Mouse (Mus musculus) splenic B cell, adult 2 months (primary cell): ENCODE data around the gene Gm21981.

ENCODE experiments used
- DNase-seq: peaks from one replicate; pipeline ENCODE4 v3.0.0-alpha.2; 2011; ENCODE audit warnings: low read depth, low spot score
- H3K27me3 ChIP-seq: 2 replicates; pipeline ENCODE4 v1.6.1; 2012; ENCODE audit warnings: mild to moderate bottlenecking, low read length, moderate library complexity, mixed read lengths; ENCODE audit not compliant: control insufficient read depth, poor library complexity, insufficient read depth, severe bottlenecking
- H3K36me3 ChIP-seq: 2 replicates; pipeline ENCODE4 v1.6.1; 2012; ENCODE audit warnings: mild to moderate bottlenecking, low read length, moderate library complexity, mixed read lengths; ENCODE audit not compliant: control insufficient read depth, poor library complexity, insufficient read depth, severe bottlenecking

The Gm21981 gene

DNA sequence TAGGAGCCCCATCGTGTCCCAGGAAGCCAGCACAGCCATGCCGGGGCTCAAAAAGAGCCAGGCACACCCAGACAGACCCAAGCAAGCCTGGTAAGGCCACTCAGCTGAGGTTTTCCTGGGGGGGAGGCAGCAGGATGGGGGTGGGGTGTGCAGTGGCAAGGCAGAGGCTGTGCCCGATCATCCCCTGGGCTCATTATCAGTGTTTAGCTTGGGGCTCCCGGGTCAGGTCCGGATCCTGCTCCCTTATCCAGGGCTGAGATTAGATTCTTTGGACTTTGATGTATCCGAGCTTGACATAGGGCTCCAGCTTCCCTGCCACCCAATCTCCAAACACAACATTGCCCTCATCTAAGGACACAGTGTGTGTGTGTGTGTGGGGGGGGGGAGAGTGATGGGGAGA is 17.6 kb upstream of the Gm21981 start:
- no peak for DNase-seq
- H3K36me3 ChIP-seq: no peaks in the 10 kb centered on the region
- no peaks in the 10 kb centered on the region for H3K27me3 ChIP-seq

DNA sequence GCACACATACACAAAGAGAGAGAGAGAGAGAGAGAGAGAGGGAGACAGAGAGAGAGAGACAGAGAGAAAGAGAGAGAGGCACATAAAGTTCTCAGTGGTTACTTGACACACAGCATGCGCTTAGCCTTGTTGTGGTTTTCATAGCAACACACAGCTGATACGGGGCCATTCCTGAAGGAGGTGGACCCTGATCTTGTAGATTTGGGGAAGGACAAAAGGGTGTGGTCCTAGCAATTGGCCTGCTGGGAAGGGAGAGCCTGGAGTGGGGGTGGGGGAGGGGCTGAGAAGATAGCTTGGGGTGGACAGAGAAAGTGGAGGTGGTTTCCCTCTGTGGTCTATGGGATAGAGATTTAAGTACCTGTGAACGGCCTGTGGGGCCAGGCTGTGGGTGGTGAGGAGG is 15.8 kb upstream of the Gm21981 start:
- DNase-seq: no peak

DNA sequence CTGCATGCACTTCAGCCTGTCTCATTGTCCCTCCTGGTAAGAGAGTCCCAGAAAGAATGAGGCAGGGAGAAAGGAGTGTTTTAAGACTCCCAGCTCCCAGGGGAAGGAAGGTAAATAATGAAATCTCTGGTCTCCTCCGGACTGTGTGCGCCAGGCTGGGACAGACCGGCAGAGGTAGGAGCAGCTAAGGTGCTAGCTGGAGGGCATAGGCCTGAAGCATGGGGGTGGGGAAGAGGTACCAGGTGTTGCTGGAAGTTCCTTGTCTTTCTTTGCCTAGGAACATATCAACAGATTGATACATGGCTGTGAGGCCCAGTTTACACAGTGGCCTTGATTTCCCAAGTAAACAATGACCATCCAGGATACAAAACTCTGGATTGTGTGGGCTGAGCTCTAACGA is 14.7 kb upstream of the Gm21981 start:
- Histone ChIP-seq H3K27me3 (no peaks in the 10 kb centered on the region), H3K36me3 (no peaks in the 10 kb centered on the region)
- DNase-seq: no peak

More for the DNA sequence above, 15.8 kb upstream of the Gm21981 start:
- no peaks in the 10 kb centered on the region for H3K36me3 ChIP-seq
- no peaks in the 10 kb centered on the region for H3K27me3 ChIP-seq

DNA sequence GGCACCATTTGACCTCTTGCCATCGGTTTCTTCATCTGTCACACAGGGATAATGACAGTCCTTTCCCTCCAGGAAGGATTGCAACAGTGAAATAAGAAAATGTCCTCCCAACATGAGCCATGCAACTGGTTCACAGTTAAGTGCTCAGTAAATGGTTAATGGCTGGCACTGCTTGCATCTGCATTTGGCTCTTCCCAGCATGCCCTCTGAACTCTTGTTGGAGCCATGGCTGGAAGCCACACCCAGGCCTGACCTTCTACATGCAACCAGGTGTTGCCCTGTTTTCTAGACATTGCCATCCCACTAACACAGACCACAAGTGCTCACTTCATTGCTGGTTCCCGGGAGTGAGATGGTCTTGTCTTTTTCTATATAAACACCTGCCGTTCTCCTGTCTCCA is 13.7 kb upstream of the Gm21981 start:
- DNase-seq: no peak
- Histone ChIP-seq H3K36me3 (no peaks in the 10 kb centered on the region), H3K27me3 (no peaks in the 10 kb centered on the region)

DNA sequence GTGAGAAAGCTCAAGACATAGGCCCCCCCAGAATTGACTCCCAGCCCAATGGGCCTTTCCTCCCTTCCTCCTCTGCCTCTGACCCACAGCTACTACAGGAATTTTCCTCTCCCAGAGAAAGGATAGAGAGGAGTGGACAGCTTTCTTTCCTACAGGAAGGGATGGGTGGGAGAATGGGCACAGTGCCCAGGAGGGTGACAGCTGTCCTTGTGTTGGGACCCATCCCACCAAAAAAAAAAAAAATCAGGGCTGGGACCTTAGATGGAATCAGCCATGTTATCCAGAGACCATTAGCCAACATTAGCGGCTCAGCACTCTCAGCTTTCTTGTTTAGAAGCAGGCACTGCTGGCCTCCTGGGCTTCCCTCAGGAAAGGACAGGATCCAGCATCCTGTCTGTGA is 11.9 kb upstream of the Gm21981 start:
- DNase-seq: no peak
- Histone ChIP-seq H3K27me3 (no peaks in the 10 kb centered on the region), H3K36me3 (no peaks in the 10 kb centered on the region)

GRCm38 (mm10) chr17:47704692-47705091 is 10.4 kb upstream of the Gm21981 start:
- DNase-seq: no peak
- Histone ChIP-seq H3K36me3 (no peaks in the 10 kb centered on the region), H3K27me3 (no peaks in the 10 kb centered on the region)

GRCm38 (mm10) chr17:47703556-47703955 is 9.3 kb upstream of the Gm21981 start:
- no peak for DNase-seq
- Histone ChIP-seq H3K27me3 (no peaks in the 10 kb centered on the region), H3K36me3 (no peaks in the 10 kb centered on the region)

- DNase-seq: no peak
- H3K27me3 ChIP-seq: no peaks in the 10 kb centered on the region
- no peaks in the 10 kb centered on the region for H3K36me3 ChIP-seq
Observed at GRCm38 (mm10) chr17:47702548-47703345, 8.5 kb upstream of the Gm21981 start.

GRCm38 (mm10) chr17:47701793-47702192 is 7.5 kb upstream of the Gm21981 start:
- no peak for DNase-seq
- no peaks in the 10 kb centered on the region for H3K36me3 ChIP-seq
- H3K27me3 ChIP-seq: no peaks in the 10 kb centered on the region

- no peak for DNase-seq
- no peaks in the 10 kb centered on the region for H3K27me3 ChIP-seq
- no peaks in the 10 kb centered on the region for H3K36me3 ChIP-seq
Observed at GRCm38 (mm10) chr17:47699055-47699454, 4.8 kb upstream of the Gm21981 start.

GRCm38 (mm10) chr17:47698156-47698555 is 3.9 kb upstream of the Gm21981 start:
- no peaks in the 10 kb centered on the region for H3K27me3 ChIP-seq
- DNase-seq: no peak
- no peaks in the 10 kb centered on the region for H3K36me3 ChIP-seq

GRCm38 (mm10) chr17:47695337-47695710 is 1.1 kb upstream of the Gm21981 start:
- Histone ChIP-seq H3K36me3 (no peaks in the 10 kb centered on the region), H3K27me3 (no peaks in the 10 kb centered on the region)
- peak; percentile 23 for DNase-seq

- Histone ChIP-seq H3K27me3 (no peaks in the 10 kb centered on the region), H3K36me3 (no peaks in the 10 kb centered on the region)
- peak; percentile 96 for DNase-seq
Observed at GRCm38 (mm10) chr17:47694503-47695336, 465 bp upstream of the Gm21981 start, which contains the start of gene Prickle4. Gene Prickle4, minus strand, starts transcription at chr17:47694736.

DNA sequence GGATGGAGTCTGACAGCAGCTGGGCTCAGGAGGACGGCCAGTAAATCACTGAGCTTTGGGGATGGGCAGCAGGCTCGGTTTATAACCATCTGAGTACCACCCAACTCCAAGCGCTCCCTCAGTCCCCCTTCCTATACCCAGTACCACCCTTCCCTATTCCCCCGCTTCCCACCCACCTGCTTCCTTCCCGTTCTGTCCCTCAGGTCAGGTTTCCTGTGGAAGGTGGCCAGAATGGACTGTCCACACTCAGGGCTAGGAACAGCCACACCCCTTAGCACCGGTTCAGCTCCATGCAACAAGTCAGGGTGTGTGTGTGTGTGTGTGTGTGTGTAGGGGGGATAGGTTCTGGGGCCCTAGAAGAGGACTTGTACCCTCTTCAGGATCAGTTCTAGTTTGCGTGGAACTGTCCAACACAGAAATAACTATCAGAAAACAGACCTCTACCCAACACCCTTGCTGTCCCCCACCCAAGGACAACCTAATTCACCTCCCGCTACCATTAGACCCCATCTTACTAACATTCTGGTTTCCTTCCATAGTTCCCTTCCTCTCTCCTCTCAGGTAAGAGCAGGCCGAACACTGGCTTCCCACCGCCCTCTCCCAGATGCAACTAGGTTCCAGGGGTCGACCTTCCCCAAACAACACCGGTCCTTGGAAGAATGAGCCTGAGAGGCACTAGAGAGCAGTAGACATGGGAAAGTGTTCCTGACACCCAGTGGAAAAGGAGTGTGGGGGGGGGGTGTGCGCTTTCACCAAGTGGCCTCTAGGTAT is 399 bp downstream of the Gm21981 start:
- H3K36me3 ChIP-seq: no peaks in the 10 kb centered on the region
- H3K27me3 ChIP-seq: no peaks in the 10 kb centered on the region
- peak; percentile 9 for DNase-seq

GRCm38 (mm10) chr17:47691650-47692049 is 2.6 kb downstream of the Gm21981 start:
- Histone ChIP-seq H3K27me3 (no peaks in the 10 kb centered on the region), H3K36me3 (no peaks in the 10 kb centered on the region)
- DNase-seq: no peak
